Mouse (Mus musculus) embryonic fibroblast, embryonic 13.5 days (primary cell): ENCODE measurements at regions not wholly inside any gene's neighbourhood (a gene's known extent, or its start where the extent isn't known, plus 50 kb on each side); places are given as distances from the start of the nearest gene placed in this dataset.

ENCODE experiments used
- CTCF ChIP-seq: IDR thresholded peaks from 2 replicates; pipeline ENCODE4 v1.5.1; 2011; ENCODE audit warnings: mild to moderate bottlenecking, control low read depth, low read length, moderate library complexity, borderline replicate concordance; ENCODE audit not compliant: insufficient read depth
- POLR2A ChIP-seq: IDR thresholded peaks from 2 replicates; pipeline ENCODE4 v1.6.1; 2011; ENCODE audit warnings: low read depth, mild to moderate bottlenecking, control low read depth, low read length, moderate library complexity

GRCm38 (mm10) chr2:170206442-170206754 is 58.5 kb upstream of the Zfp217 start:
- TF ChIP-seq POLR2A (no peak), CTCF (no peak)
